In the genomic region with DNA sequence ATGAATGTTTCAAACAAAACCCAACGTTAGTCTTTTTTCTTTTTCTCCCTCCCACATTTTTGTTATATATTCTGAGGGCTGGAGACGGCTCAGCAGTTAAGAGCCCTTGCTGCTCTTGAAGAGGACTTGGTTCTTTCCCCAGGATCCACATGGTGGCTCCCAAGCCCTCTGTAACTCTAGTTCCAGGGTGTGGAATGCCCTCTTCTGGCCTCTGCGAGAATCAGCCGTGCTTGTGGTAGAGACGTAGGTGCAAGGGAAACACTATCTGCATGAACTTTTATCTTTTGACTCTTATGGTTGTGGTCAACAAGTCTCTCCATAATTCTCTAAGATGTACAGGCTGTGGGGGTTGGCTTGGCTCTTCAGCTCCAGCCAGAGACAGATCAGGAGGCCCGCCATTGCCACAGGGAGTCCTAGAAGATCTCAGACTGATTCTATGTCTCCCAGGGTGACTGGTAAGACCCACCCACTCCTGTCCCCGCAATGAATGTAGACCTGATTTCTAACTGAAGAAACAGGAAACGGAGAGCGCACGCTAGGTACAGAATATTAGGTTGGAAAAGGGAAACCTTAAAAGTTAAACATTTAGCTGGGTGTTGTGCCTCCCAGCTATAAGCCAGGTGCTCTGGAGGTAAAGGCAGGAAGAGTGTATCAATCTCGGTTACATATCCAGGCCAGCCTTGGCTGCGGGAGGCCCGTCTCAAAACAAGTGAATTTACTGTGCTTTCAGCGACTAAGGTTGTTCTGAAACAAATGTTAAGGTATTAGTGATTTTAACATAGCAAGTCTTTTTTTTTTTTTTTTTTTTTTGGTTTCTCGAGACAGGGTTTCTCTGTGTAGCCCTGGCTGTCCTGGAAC, we compare ENCODE assay signal across 9 mouse cellular contexts. TPM values are rescaled to one million over a fixed set of nuclear protein-coding genes. Genes with fewer than 3 reads are reported as not detected.
DNase-seq lines count a peak whose midpoint lies in the region; ATAC-seq lines count a peak whose summit lies in the region.
"Had no signal": no experiment of that assay in that cellular context is flagged by ENCODE, and none has a peak within 500 bp of the region (broad histone marks: within the 10 kb centered on the region; RNA-seq: fewer than 3 reads in every experiment).

No protein-coding gene starts in this region.

- H3K4me3 ChIP-seq in heart, embryonic 12.5 days = no peak overlapping the region
- no peak overlapping the region for H3K4me3 ChIP-seq in heart, embryonic 13.5 days

- WGBS in heart, embryonic 12.5 days = 48% methylated on average over 15 of the region's 15 CpGs
- WGBS in heart, embryonic 13.5 days = 46% methylated on average over 14 of the region's 15 CpGs

- peaks cover 5% of the 10 kb centered on the region for H3K36me3 ChIP-seq in heart, embryonic 12.5 days
- peaks cover 5% of the 10 kb centered on the region for H3K36me3 ChIP-seq in heart, embryonic 13.5 days

- H3K4me2 ChIP-seq in heart, embryonic 12.5 days = 0 out of 2 replicates have a peak overlapping the region, but pooled peaks have one; percentile 8
- H3K4me2 ChIP-seq in heart, embryonic 13.5 days = peak overlapping the region; percentile 18

- H3K27ac ChIP-seq in heart, embryonic 12.5 days (ENCODE audit: poor library complexity, severe bottlenecking) = no peak overlapping the region
- no peak overlapping the region for H3K27ac ChIP-seq in heart, embryonic 13.5 days (replicated peaks)
- H3K27ac ChIP-seq: macrophage had no signal

- H3K27me3 ChIP-seq in heart, embryonic 12.5 days (replicated peaks) = no peaks in the 10 kb centered on the region
- no peaks in the 10 kb centered on the region for H3K27me3 ChIP-seq in heart, embryonic 13.5 days (replicated peaks)

- H3K9ac ChIP-seq in heart, embryonic 12.5 days = no peak overlapping the region
- peak overlapping the region; percentile 38; the same call in 1 of the 2 replicates for H3K9ac ChIP-seq in heart, embryonic 13.5 days

- ATAC-seq in heart, embryonic 12.5 days (ENCODE audit: insufficient number of reproducible peaks, low FRiP score) = peak; percentile 64
- no peak for ATAC-seq in heart, embryonic 13.5 days (ENCODE audit: extremely low read depth, insufficient number of reproducible peaks, low FRiP score, low TSS enrichment)
- peak; percentile 60; the same call in 1 of the 2 replicates for ATAC-seq in neutrophil, adult 5-6 weeks (ENCODE audit: extremely low read depth, insufficient number of reproducible peaks, low FRiP score, poor library complexity, severe bottlenecking)

- H3K4me1 ChIP-seq in heart, embryonic 12.5 days (replicated peaks) = peaks cover 15% of the 10 kb centered on the region
- H3K4me1 ChIP-seq in heart, embryonic 13.5 days = peaks cover 20% of the 10 kb centered on the region

- no peaks in the 10 kb centered on the region for H3K9me3 ChIP-seq in heart, embryonic 12.5 days (replicated peaks)
- H3K9me3 ChIP-seq in heart, embryonic 13.5 days = no peaks in the 10 kb centered on the region

- DNase-seq in heart, postnatal 25 days (ENCODE audit: low spot score) = no peak
- DNase-seq in CD8-positive naive resting alpha-beta T cell, adult 2 months (ENCODE audit: low read depth in 2 of 2, low spot score in 2 of 2) = peak; percentile 36 to 57
- peak; percentile 61 for DNase-seq in adrenal gland, postnatal 25 days
- DNase-seq in layer of hippocampus, postnatal 36 days = peak; percentile 36 to 39
- peak; percentile 74 for DNase-seq in thymus, postnatal 4 days

- intact Hi-C loops in heart, postnatal 25 days (cut with DNase I) = loop anchor here (1.0 kb wide), 1 partner anchor 379 kb away; no protein-coding TSS in a partner anchor

RNA-seq across cellular contexts. Expression of a gene that starts 14.7 kb away (rescaled TPM):
- 13.0 and 14.5 TPM in 2 replicates for polyA plus RNA-seq in heart, embryonic 12.5 days (2016; fragmentation: Nextera tagmentation; extraction: Ambion mirVana)
- 1 to 10 TPM; 7.4 to 7.5 TPM for total RNA-seq in heart, postnatal 25 days (2021)
- total RNA-seq in adrenal gland, postnatal 25 days (2021) = 14.0 and 17.0 TPM in 2 replicates
- polyA plus RNA-seq in heart, embryonic 13.5 days (2015; fragmentation: Nextera tagmentation; extraction: Ambion mirVana) = 8.2 and 8.5 TPM in 2 replicates
- 10 to 100 TPM; 31.2 to 33.7 TPM for total RNA-seq in layer of hippocampus, postnatal 36 days (2021)
- 13.2 and 15.1 TPM in 2 replicates for total RNA-seq in neutrophil, adult 5-6 weeks (2017)

RNA-seq across cellular contexts. Expression of a gene that starts 20.9 kb away (rescaled TPM):
- polyA plus RNA-seq in heart, embryonic 12.5 days (2016; fragmentation: Nextera tagmentation; extraction: Ambion mirVana) = 55.7 and 57.4 TPM in 2 replicates
- total RNA-seq in heart, postnatal 25 days (2021) = 10 to 100 TPM; 49.3 to 53.1 TPM
- total RNA-seq in adrenal gland, postnatal 25 days (2021) = 50.3 and 61.9 TPM in 2 replicates
- polyA plus RNA-seq in heart, embryonic 13.5 days (2015; fragmentation: Nextera tagmentation; extraction: Ambion mirVana) = 38.7 and 41.5 TPM in 2 replicates
- total RNA-seq in layer of hippocampus, postnatal 36 days (2021) = 10 to 100 TPM; 59.2 to 71.3 TPM
- 159 and 173 TPM in 2 replicates for total RNA-seq in neutrophil, adult 5-6 weeks (2017)
